Mouse (Mus musculus): ENCODE results near the gene Pkig.

- no peak for TF ChIP-seq MEF2A (IDR thresholded peaks at IDR 0.05; ENCODE audit: extremely low read depth, insufficient replicate concordance, low read depth, low read length, poor library complexity, severe bottlenecking)
- TF ChIP-seq CHD1 (IDR thresholded peaks at IDR 0.05; ENCODE audit: low read depth, low read length), result no peak
- TF ChIP-seq CTCF (IDR thresholded peaks at IDR 0.05 in 2 of 3, conservative IDR thresholded peaks at IDR 0.05 in 1 of 3; ENCODE audit: control insufficient read depth in 1 of 3, insufficient read depth in 1 of 3, low read depth in 2 of 3, low read length in 3 of 3, poor library complexity in 1 of 3, severe bottlenecking in 1 of 3), result no peak
- no peak for TF ChIP-seq USF2 (IDR thresholded peaks at IDR 0.05; ENCODE audit: borderline replicate concordance in 1 of 2, insufficient read depth in 1 of 2, low read depth in 1 of 2, low read length in 2 of 2)
- no peak for TF ChIP-seq POLR2A (IDR thresholded peaks at IDR 0.05; ENCODE audit: control insufficient read depth in 1 of 2, insufficient read depth in 1 of 2, low read depth in 1 of 2, low read length in 2 of 2, poor library complexity in 1 of 2)
- TF ChIP-seq KAT2A (conservative IDR thresholded peaks at IDR 0.05; ENCODE audit: low read depth, low read length), result no peak
- no peak for TF ChIP-seq MAX (IDR thresholded peaks at IDR 0.05; ENCODE audit: low read length)
- TF ChIP-seq E2F4 (IDR thresholded peaks at IDR 0.05; ENCODE audit: borderline replicate concordance, low read depth, low read length), result no peak
Measured at GRCm38 (mm10) chr2:163710000-163710399, 51.8 kb downstream of the Pkig start.
